Mouse (Mus musculus): ENCODE measurements at regions not wholly inside any gene's neighbourhood (a gene's known extent, or its start where the extent isn't known, plus 50 kb on each side); places are given as distances from the start of the nearest gene placed in this dataset.

GRCm38 (mm10) chr14:99688415-99688814, 389.9 kb downstream of the Klf5 start:
- no peak for TF ChIP-seq CTCF (IDR thresholded peaks at IDR 0.05; ENCODE audit: extremely low read depth, insufficient read depth, low read length)
- no peak for TF ChIP-seq POLR2A (IDR thresholded peaks at IDR 0.05; ENCODE audit: extremely low read depth, insufficient read depth, low read length)
